Mouse (Mus musculus): ENCODE data around the gene Sbk2.

The Sbk2 gene

GRCm38 (mm10) chr7:4921824-4922482, 42.3 kb downstream of the Sbk2 start, which contains the start of gene Nat14:
Nat14 (plus strand) TSS chr7:4922028.
- no peak for DNase-seq (ENCODE audit: low read depth)

DNA sequence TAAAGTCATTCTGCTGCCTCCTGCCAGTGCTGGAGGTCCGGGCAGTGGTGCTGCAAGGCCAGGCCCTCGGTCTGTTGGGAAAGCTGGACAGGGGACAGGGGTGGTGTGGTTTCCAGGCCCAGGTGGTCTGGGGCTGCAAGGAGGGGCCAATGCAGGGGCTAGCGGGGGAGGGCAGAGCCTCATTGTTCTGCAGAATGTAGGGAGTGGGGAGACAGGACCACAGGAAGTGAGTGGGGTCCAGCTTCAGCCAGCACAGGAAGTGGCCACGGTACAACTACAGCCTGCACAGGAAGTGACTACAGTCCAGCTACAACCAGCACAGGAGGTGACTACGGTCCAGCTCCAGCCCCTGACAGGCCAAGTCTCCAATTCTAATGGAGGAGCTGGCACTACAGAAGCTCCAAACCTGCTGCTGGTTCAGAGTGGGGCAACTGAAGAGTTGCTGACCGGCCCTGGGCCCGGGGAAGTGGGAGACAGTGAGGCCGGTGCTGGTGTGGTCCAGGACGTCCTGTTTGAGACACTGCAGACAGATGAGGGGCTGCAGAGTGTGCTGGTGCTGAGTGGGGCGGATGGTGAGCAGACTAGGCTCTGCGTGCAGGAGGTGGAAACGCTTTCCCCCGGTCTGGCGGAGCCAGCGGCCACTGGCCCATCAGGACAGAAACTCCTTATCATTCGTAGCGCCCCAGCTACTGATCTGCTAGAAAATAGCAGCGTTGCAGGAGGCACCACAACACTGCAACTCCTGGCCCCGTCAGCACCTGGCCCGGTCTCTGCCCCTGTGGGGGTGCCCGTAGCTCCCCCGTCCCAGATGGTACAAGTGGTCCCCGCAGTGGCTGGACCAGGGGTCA, 43.0 kb downstream of the Sbk2 start:
- DNase-seq (ENCODE audit: low read depth), result no peak

DNA sequence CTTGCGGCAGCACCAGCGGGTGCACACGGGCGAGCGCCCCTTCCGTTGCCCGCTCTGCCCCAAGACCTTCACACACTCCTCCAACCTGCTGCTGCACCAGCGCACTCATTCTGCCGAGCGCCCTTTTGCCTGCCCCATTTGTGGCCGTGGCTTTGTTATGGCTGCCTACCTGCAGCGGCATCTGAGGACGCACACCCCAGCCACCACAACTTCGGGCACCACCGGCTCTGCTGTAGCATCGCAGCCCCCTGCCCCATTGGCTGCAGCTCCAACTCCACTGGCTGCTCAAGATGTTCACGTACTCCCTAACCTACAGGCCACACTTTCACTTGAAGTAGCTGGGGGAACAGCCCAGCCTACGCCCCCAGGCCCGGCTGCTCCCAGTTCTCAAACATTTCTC, 43.7 kb downstream of the Sbk2 start:
- no peak for DNase-seq (ENCODE audit: low read depth)

- no peak for DNase-seq (ENCODE audit: low read depth)
Measured at GRCm38 (mm10) chr7:4919971-4920370, 44.2 kb downstream of the Sbk2 start.

DNA sequence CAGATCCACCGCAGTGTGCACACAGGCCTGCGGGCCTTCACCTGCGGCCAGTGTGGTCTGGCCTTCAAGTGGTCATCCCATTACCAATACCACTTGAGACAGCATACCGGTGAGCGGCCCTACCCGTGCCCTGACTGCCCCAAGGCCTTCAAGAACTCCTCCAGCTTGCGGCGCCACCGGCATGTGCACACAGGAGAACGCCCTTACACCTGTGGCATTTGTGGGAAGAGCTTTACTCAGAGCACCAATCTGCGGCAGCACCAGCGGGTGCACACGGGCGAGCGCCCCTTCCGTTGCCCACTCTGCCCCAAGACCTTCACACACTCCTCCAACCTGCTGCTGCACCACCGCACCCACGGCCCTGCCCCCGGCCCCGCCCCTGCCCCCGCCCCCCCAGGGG, 45.1 kb downstream of the Sbk2 start:
- DNase-seq (ENCODE audit: low read depth), result no peak

GRCm38 (mm10) chr7:4918681-4919080, 45.5 kb downstream of the Sbk2 start:
- no peak for DNase-seq (ENCODE audit: low read depth)

DNA sequence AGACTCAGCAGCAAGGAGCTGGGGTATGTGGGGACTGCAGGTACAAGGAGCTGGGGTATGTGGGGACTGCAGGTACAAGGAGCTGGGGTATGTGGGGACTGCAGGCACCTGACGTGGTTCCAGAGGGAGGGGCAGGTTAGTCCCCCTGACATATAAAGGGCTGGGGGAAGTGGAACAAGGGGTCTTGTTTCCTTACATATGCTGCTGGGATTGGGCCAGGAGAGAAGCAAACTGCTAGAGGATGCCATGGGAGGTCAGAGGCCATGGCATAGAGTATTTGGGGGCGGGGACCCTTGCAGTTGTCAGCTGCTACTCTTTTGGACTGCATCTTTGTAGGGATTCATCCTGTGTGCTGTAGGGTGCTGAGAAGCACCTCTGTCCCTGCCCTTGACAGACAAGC, 46.7 kb downstream of the Sbk2 start:
- no peak for DNase-seq (ENCODE audit: low read depth)

GRCm38 (mm10) chr7:4915669-4916416, 48.4 kb downstream of the Sbk2 start:
- no peak for DNase-seq (ENCODE audit: low read depth)

GRCm38 (mm10) chr7:4915007-4915665, 49.1 kb downstream of the Sbk2 start, which contains the start of gene Zfp628:
Zfp628 (plus strand) TSS chr7:4915217.
- peak; percentile 95 for DNase-seq (ENCODE audit: low read depth)

- no peak for DNase-seq (ENCODE audit: low read depth)
Measured at GRCm38 (mm10) chr7:4912248-4912647, 52.0 kb downstream of the Sbk2 start.

DNA sequence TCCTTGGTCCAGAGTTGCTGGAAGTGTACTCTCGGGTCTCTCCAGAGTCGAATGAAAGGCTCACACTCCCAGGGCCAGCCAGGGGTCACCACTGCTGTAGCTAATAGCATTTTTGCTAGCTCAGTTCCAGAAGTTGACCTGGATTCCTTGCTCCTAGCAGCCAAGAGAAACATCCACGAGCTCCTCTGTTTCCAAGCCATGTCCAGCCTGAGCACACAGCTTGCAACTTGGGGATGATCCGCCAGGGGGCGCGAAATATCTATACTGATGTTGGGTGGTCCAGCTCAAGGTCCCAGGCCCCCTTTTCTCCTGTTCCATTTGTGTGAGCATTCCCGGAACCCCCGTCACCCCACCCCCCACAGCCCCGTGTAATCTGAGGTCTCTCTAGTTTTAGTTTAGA, 52.6 kb downstream of the Sbk2 start:
- no peak for DNase-seq (ENCODE audit: low read depth)

- DNase-seq (ENCODE audit: low read depth), result no peak
Measured at GRCm38 (mm10) chr7:4906466-4906950, 57.7 kb downstream of the Sbk2 start, which contains the start of gene Gm36210. Gm36210 (minus strand) TSS chr7:4906516.

- no peak for DNase-seq (ENCODE audit: low read depth)
Measured at GRCm38 (mm10) chr7:4902404-4902803, 61.8 kb downstream of the Sbk2 start.

- DNase-seq (ENCODE audit: low read depth), result no peak
Measured at GRCm38 (mm10) chr7:4901171-4901570, 63.0 kb downstream of the Sbk2 start.

- no peak for DNase-seq (ENCODE audit: low read depth)
Measured at GRCm38 (mm10) chr7:4900523-4900851, 63.7 kb downstream of the Sbk2 start.

GRCm38 (mm10) chr7:4899649-4900522, 64.3 kb downstream of the Sbk2 start:
- no peak for DNase-seq (ENCODE audit: low read depth)

GRCm38 (mm10) chr7:4898851-4899648, 65.2 kb downstream of the Sbk2 start:
- DNase-seq (ENCODE audit: low read depth), result no peak

DNA sequence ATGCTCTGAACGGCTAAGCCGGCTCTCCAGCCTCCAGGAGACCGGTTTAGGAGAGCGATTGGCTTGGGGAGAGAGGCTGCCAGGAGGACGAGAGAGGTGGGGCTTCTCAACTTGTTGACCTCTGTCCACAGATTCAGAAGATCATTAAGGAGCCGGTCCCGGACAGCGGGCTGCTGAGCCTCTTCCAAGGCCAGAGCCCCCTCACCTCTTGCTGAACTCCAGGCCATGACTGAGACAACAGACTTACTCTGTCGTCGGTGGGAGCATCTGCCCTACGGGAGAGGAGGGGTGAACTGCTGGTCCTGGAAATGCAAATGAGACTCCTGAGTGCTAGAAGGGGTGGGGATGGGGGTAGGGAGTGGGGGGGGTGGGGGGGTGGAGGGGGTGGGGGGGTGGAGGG, 69.0 kb downstream of the Sbk2 start:
- no peak for DNase-seq (ENCODE audit: low read depth)
